Mouse (Mus musculus) kidney, embryonic 14.5 days (tissue): Measurements from ENCODE around the gene Mepe. TPM values are rescaled to one million over a fixed set of nuclear protein-coding genes. Genes with fewer than 3 reads are reported as not detected.
A peak's percentile ranks its signal among the peaks of the same experiment; 100 is the strongest.

ENCODE experiments used
- ATAC-seq: fragments of 200-750 bp; cut with Nextera tagmentation; 2 replicates; pipeline ENCODE4 v1.8.0; 2017; ENCODE audit warnings: moderate number of reproducible peaks, mild to moderate bottlenecking, moderate TSS enrichment, moderate library complexity; ENCODE audit not compliant: low FRiP score, low TSS enrichment
- H3K27ac ChIP-seq: fragments of 300-500 bp; sonication (generic); 2 replicates; pipeline ENCODE4 v1.5.1; 2014; ENCODE audit warnings: low read depth, mild to moderate bottlenecking, low read length, moderate library complexity, mixed read lengths
- H3K27me3 ChIP-seq: fragments of 300-500 bp; sonication (generic); 2 replicates; pipeline ENCODE4 v1.6.1; 2014; ENCODE audit warnings: mild to moderate bottlenecking, low read length; ENCODE audit not compliant: control insufficient read depth, insufficient read depth
- H3K36me3 ChIP-seq: fragments of 300-500 bp; sonication (generic); 2 replicates; pipeline ENCODE4 v1.6.1; 2014; ENCODE audit warnings: low read length, mixed read lengths; ENCODE audit not compliant: control insufficient read depth, insufficient read depth
- H3K4me1 ChIP-seq: fragments of 300-500 bp; sonication (generic); 2 replicates; pipeline ENCODE4 v1.6.1; 2014; ENCODE audit warnings: low read length, mixed read lengths; ENCODE audit not compliant: control insufficient read depth, insufficient read depth
- H3K4me2 ChIP-seq: fragments of 300-500 bp; sonication (generic); replicated peaks from 2 replicates; pipeline ENCODE4 v1.6.1; 2014; ENCODE audit warnings: low read depth, mild to moderate bottlenecking, low read length
- H3K4me3 ChIP-seq: fragments of 300-500 bp; sonication (generic); 2 replicates; pipeline ENCODE4 v1.5.1; 2014; ENCODE audit warnings: mild to moderate bottlenecking, low read length
- H3K9ac ChIP-seq: fragments of 300-500 bp; sonication (generic); 2 replicates; pipeline ENCODE4 v1.6.1; 2014; ENCODE audit warnings: low read depth, mild to moderate bottlenecking, low read length, moderate library complexity
- H3K9me3 ChIP-seq: fragments of 300-500 bp; sonication (generic); 2 replicates; pipeline ENCODE4 v1.6.1; 2016; ENCODE audit warnings: low read length; ENCODE audit not compliant: control insufficient read depth
- WGBS: fragments of 180-500 bp; shearing (Covaris S2); extraction: QIAGEN DNeasy Blood & Tissue Kit; methylation state at CpG from one replicate; pipeline ENCODE4 v1.1.7; 2014; 5-methylcytosine and 5-hydroxymethylcytosine counted together
- polyA plus RNA-seq: library from polyadenylated mRNA; unstranded; fragments of >200 nt; fragmentation: Nextera tagmentation; extraction: Ambion mirVana; gene quantifications from 2 replicates; pipeline ENCODE4 v1.2.1, GENCODE M21; 2014

Gene Mepe
- polyA plus RNA-seq = not detected in 2 replicates

GRCm38 (mm10) chr5:104325029-104325428 lies at the start of gene Mepe:
Mepe (plus strand) TSS chr5:104325329.
- H3K4me3 ChIP-seq = no peak within 1 kb of the TSS
- ATAC-seq = no peak
- WGBS = 92% methylated on average over 6 of the region's 6 CpGs

GRCm38 (mm10) chr5:104294201-104294600 lies 30.9 kb upstream of the Mepe start:
- no peak overlapping the region for H3K27ac ChIP-seq
- H3K4me2 ChIP-seq = no peak overlapping the region
- H3K4me1 ChIP-seq = no peaks in the 10 kb centered on the region
- no peaks in the 10 kb centered on the region for H3K36me3 ChIP-seq
- 79% methylated on average over 6 of the region's 6 CpGs for WGBS
- no peaks in the 10 kb centered on the region for H3K27me3 ChIP-seq
- H3K4me3 ChIP-seq = no peak overlapping the region
- H3K9me3 ChIP-seq = no peaks in the 10 kb centered on the region
- ATAC-seq = no peak
- no peak overlapping the region for H3K9ac ChIP-seq

More at GRCm38 (mm10) chr5:104325029-104325428, at the start of gene Mepe:
- H3K27me3 ChIP-seq = no peaks in the 10 kb centered on the region
- no peaks in the 10 kb centered on the region for H3K36me3 ChIP-seq
- H3K27ac ChIP-seq = no peak within 1 kb of the TSS
- no peak within 1 kb of the TSS for H3K9ac ChIP-seq
- H3K4me2 ChIP-seq = no peak within 1 kb of the TSS
- H3K9me3 ChIP-seq = no peaks in the 10 kb centered on the region
- no peaks in the 10 kb centered on the region for H3K4me1 ChIP-seq

- no peaks in the 10 kb centered on the region for H3K9me3 ChIP-seq
- 75% methylated on average over 6 of the region's 6 CpGs for WGBS
- H3K27ac ChIP-seq = no peak within 1 kb of the TSS
- ATAC-seq = no peak
- H3K4me1 ChIP-seq = no peaks in the 10 kb centered on the region
- H3K4me3 ChIP-seq = no peak within 1 kb of the TSS
- H3K9ac ChIP-seq = no peak within 1 kb of the TSS
- H3K27me3 ChIP-seq = no peaks in the 10 kb centered on the region
- H3K4me2 ChIP-seq = no peak within 1 kb of the TSS
- no peaks in the 10 kb centered on the region for H3K36me3 ChIP-seq
Measured at GRCm38 (mm10) chr5:104298994-104299393, 26.1 kb upstream of the Mepe start, which contains the start of gene Ibsp. Ibsp (plus strand) TSS chr5:104299171.

- H3K4me3 ChIP-seq = no peak overlapping the region
- no peaks in the 10 kb centered on the region for H3K27me3 ChIP-seq
- no peaks in the 10 kb centered on the region for H3K36me3 ChIP-seq
- H3K9ac ChIP-seq = no peak overlapping the region
- ATAC-seq = no peak
- H3K27ac ChIP-seq = no peak overlapping the region
- no peak overlapping the region for H3K4me2 ChIP-seq
- H3K4me1 ChIP-seq = no peaks in the 10 kb centered on the region
- no peaks in the 10 kb centered on the region for H3K9me3 ChIP-seq
- WGBS = 76% methylated on average over 1 of the region's 1 CpGs
Measured at GRCm38 (mm10) chr5:104314073-104314472, 11.1 kb upstream of the Mepe start.

GRCm38 (mm10) chr5:104326884-104327283 lies 1.8 kb downstream of the Mepe start:
- no peaks in the 10 kb centered on the region for H3K9me3 ChIP-seq
- no peaks in the 10 kb centered on the region for H3K36me3 ChIP-seq
- no peak overlapping the region for H3K4me3 ChIP-seq
- WGBS = 80% methylated on average over 4 of the region's 4 CpGs
- no peak overlapping the region for H3K4me2 ChIP-seq
- no peak for ATAC-seq
- no peaks in the 10 kb centered on the region for H3K4me1 ChIP-seq
- no peak overlapping the region for H3K27ac ChIP-seq
- H3K9ac ChIP-seq = no peak overlapping the region
- no peaks in the 10 kb centered on the region for H3K27me3 ChIP-seq

GRCm38 (mm10) chr5:104327389-104327788 lies 2.3 kb downstream of the Mepe start:
- Histone ChIP-seq H3K4me2 (no peak overlapping the region), H3K9me3 (no peaks in the 10 kb centered on the region), H3K4me3 (no peak overlapping the region), H3K27me3 (no peaks in the 10 kb centered on the region), H3K36me3 (no peaks in the 10 kb centered on the region), H3K27ac (no peak overlapping the region), H3K4me1 (no peaks in the 10 kb centered on the region), H3K9ac (no peak overlapping the region)
- WGBS = 84% methylated on average over 8 of the region's 8 CpGs
- ATAC-seq = no peak

GRCm38 (mm10) chr5:104327876-104328275 lies 2.7 kb downstream of the Mepe start:
- Histone ChIP-seq H3K4me3 (no peak overlapping the region), H3K9ac (no peak overlapping the region), H3K9me3 (no peaks in the 10 kb centered on the region), H3K4me1 (no peaks in the 10 kb centered on the region), H3K27ac (no peak overlapping the region), H3K27me3 (no peaks in the 10 kb centered on the region), H3K36me3 (no peaks in the 10 kb centered on the region), H3K4me2 (no peak overlapping the region)
- ATAC-seq = no peak; the same call in 1 of the 2 replicates

- H3K4me1 ChIP-seq = no peaks in the 10 kb centered on the region
- no peak overlapping the region for H3K27ac ChIP-seq
- H3K27me3 ChIP-seq = no peaks in the 10 kb centered on the region
- no peaks in the 10 kb centered on the region for H3K9me3 ChIP-seq
- no peak overlapping the region for H3K4me3 ChIP-seq
- H3K4me2 ChIP-seq = no peak overlapping the region
- ATAC-seq = peak; percentile 64
- H3K36me3 ChIP-seq = no peaks in the 10 kb centered on the region
- H3K9ac ChIP-seq = no peak overlapping the region
- WGBS = 80% methylated on average over 4 of the region's 4 CpGs
Measured at GRCm38 (mm10) chr5:104328317-104328850, 3.3 kb downstream of the Mepe start.

- H3K27ac ChIP-seq = no peak overlapping the region
- H3K36me3 ChIP-seq = no peaks in the 10 kb centered on the region
- 84% methylated on average over 5 of the region's 5 CpGs for whole genome bisulfite sequencing
- ATAC-seq = no peak
- H3K4me1 ChIP-seq = no peaks in the 10 kb centered on the region
- H3K9me3 ChIP-seq = no peaks in the 10 kb centered on the region
- H3K4me2 ChIP-seq = no peak overlapping the region
- no peaks in the 10 kb centered on the region for H3K27me3 ChIP-seq
- no peak overlapping the region for H3K9ac ChIP-seq
- no peak overlapping the region for H3K4me3 ChIP-seq
Measured at GRCm38 (mm10) chr5:104329381-104329780, 4.3 kb downstream of the Mepe start.
